Mouse (Mus musculus) hematopoietic stem cell, adult 5-6 weeks (primary cell): ENCODE measurements around the gene Arhgap17. TPM values are rescaled to one million over a fixed set of nuclear protein-coding genes. Genes with fewer than 3 reads are reported as not detected.

ENCODE experiments used
- ATAC-seq, 2 experiments: fragments of 125-278 bp in 1 of 2; replicated peaks in 1 of 2; 2 replicates each; pipeline ENCODE4 v1.8.0; 2016 to 2017; ENCODE audit warnings: inconsistent platforms in 2 of 2, mild to moderate bottlenecking in 2 of 2, moderate number of reproducible peaks in 2 of 2, low read depth in 1 of 2, moderate TSS enrichment in 1 of 2; ENCODE audit not compliant: low FRiP score in 2 of 2, poor library complexity in 2 of 2, severe bottlenecking in 2 of 2, insufficient read depth in 1 of 2, low TSS enrichment in 1 of 2
- total RNA-seq: library from RNA; stranded (forward); fragments of 172-1452, 232-1000 nt; gene quantifications from 2 replicates; pipeline ENCODE4 v1.2.3, GENCODE M21; 2017

Arhgap17 gene
- total RNA-seq, 1 experiment from 2014 or later = 35.1 TPM

- ATAC-seq = no peak
Measured at GRCm38 (mm10) chr7:123254196-123254970, 115.3 kb downstream of the Arhgap17 start.

GRCm38 (mm10) chr7:123253396-123253795, 116.3 kb downstream of the Arhgap17 start:
- no peak for ATAC-seq

GRCm38 (mm10) chr7:123251343-123251742, 118.4 kb downstream of the Arhgap17 start:
- no peak for ATAC-seq

GRCm38 (mm10) chr7:123248166-123248565, 121.5 kb downstream of the Arhgap17 start:
- ATAC-seq = no peak

GRCm38 (mm10) chr7:123246504-123247084, 123.1 kb downstream of the Arhgap17 start:
- ATAC-seq = no peak

GRCm38 (mm10) chr7:123244833-123245232, 124.9 kb downstream of the Arhgap17 start:
- ATAC-seq = no peak

GRCm38 (mm10) chr7:123242241-123242640, 127.5 kb downstream of the Arhgap17 start:
- no peak; a peak in 1 of 4 replicates for ATAC-seq

- ATAC-seq = peak; percentile 67 to 68
Measured at GRCm38 (mm10) chr7:123240064-123240463, 129.7 kb downstream of the Arhgap17 start.

- ATAC-seq = no peak
Measured at GRCm38 (mm10) chr7:123238621-123239020, 131.1 kb downstream of the Arhgap17 start.

GRCm38 (mm10) chr7:123235449-123235848, 134.3 kb downstream of the Arhgap17 start:
- ATAC-seq = peak; percentile 66

Other genes with a start within 250 kb of the Arhgap17 start
- 50.2 and 53.0 TPM in 2 replicates for gene Tnrc6a, start 246.0 kb downstream of the Arhgap17 start, total RNA-seq
- 0.50 and 1.3 TPM in 2 replicates for gene Slc5a11, start 155.1 kb downstream of the Arhgap17 start, total RNA-seq
- 36.4 and 45.5 TPM in 2 replicates for gene Lcmt1, start 131 bp downstream of the Arhgap17 start, total RNA-seq
- gene Aqp8, start 92.4 kb upstream of the Arhgap17 start, total RNA-seq = not detected in 2 replicates
- not detected in 2 replicates for gene Zkscan2, start 130.5 kb upstream of the Arhgap17 start, total RNA-seq